Mouse (Mus musculus) ES-E14 (cell line): ENCODE measurements around the gene Gbp8. TPM values are rescaled to one million over a fixed set of nuclear protein-coding genes. Genes with fewer than 3 reads are reported as not detected.
"Not testable (repeated sequence)": the region's sequence is repeated elsewhere in the genome, so short reads cannot be mapped to it uniquely, and the experiment has no call there.

Experiments used
- DNase-seq: peaks from one replicate; pipeline ENCODE4 v3.0.0-alpha.2; 2013; ENCODE audit warnings: low read depth, low spot score
- H3K27ac ChIP-seq: 2 replicates; pipeline ENCODE4 v1.5.1; 2012; ENCODE audit warnings: low read depth, mild to moderate bottlenecking, low read length, moderate library complexity, mixed read lengths; ENCODE audit not compliant: poor library complexity, insufficient read depth, severe bottlenecking
- H3K36me3 ChIP-seq: 2 replicates; pipeline ENCODE4 v1.6.1; 2012; ENCODE audit warnings: mild to moderate bottlenecking, low read length, moderate library complexity, mixed read lengths; ENCODE audit not compliant: control insufficient read depth, poor library complexity, insufficient read depth, severe bottlenecking
- H3K4me1 ChIP-seq, 2 experiments: fragments of 150-350 bp in 1 of 2; sonication (generic) in 1 of 2; 2 replicates each; pipeline ENCODE4 v1.6.1; 2012; ENCODE audit warnings: low read length in 2 of 2, mild to moderate bottlenecking in 1 of 2, mixed read lengths in 1 of 2; ENCODE audit not compliant: control insufficient read depth in 2 of 2, insufficient read depth in 2 of 2, poor library complexity in 1 of 2
- H3K4me3 ChIP-seq, 2 experiments: fragments of 150-350 bp in 1 of 2; sonication (generic) in 1 of 2; 2 replicates each; pipeline ENCODE4 v1.5.1; 2012; ENCODE audit warnings: low read length in 2 of 2, low read depth in 1 of 2, mild to moderate bottlenecking in 1 of 2, mixed read lengths in 1 of 2; ENCODE audit not compliant: insufficient read depth in 1 of 2, poor library complexity in 1 of 2, severe bottlenecking in 1 of 2
- H3K9ac ChIP-seq: 2 replicates; pipeline ENCODE4 v1.6.1; 2012; ENCODE audit warnings: low read depth, mild to moderate bottlenecking, low read length, mixed read lengths; ENCODE audit not compliant: poor library complexity, insufficient read depth, severe bottlenecking
- H3K9me3 ChIP-seq: fragments of 150-350 bp; sonication (generic); 2 replicates; pipeline ENCODE4 v1.6.1; 2012; ENCODE audit warnings: low read depth, mild to moderate bottlenecking, low read length; ENCODE audit not compliant: control insufficient read depth, insufficient read depth
- CHD2 ChIP-seq: IDR thresholded peaks from 2 replicates; pipeline ENCODE4 v1.6.1; 2014; ENCODE audit warnings: mild to moderate bottlenecking, low read depth, low read length, inconsistent platforms
- HCFC1 ChIP-seq: IDR thresholded peaks from 2 replicates; pipeline ENCODE4 v1.6.1; 2012; ENCODE audit warnings: low read length, inconsistent platforms, borderline replicate concordance; ENCODE audit not compliant: insufficient read depth
- MAFK ChIP-seq: IDR thresholded peaks from 2 replicates; pipeline ENCODE4 v1.6.1; 2014; ENCODE audit warnings: mild to moderate bottlenecking, low read depth, low read length, inconsistent platforms; ENCODE audit not compliant: insufficient read depth
- ZC3H11A ChIP-seq: IDR thresholded peaks from 2 replicates; pipeline ENCODE4 v1.6.1; 2012; ENCODE audit warnings: low read depth, mild to moderate bottlenecking, inconsistent platforms, low read length, borderline replicate concordance
- ZNF384 ChIP-seq: IDR thresholded peaks from 2 replicates; pipeline ENCODE4 v1.6.1; 2012; ENCODE audit warnings: low read depth, low read length, inconsistent platforms
- in situ Hi-C, 2 experiments: fragments of 600-800 bp; cut with MboI; formaldehyde crosslinking; loops; one replicate each; pipeline ENCODE4 v1.15.1; 2025; ENCODE audit warnings: low sequenced_read_pairs in 2 of 2, inconsistent platforms in 1 of 2; ENCODE audit not compliant: unreplicated experiment in 2 of 2
- total RNA-seq: library from RNA; depleted of rRNA; stranded (reverse); fragments of 300-350 nt; gene quantifications from 2 replicates; pipeline ENCODE4 v1.2.3, GENCODE M21; 2012

Gbp8 gene
- total RNA-seq, 1 experiment = 0.22 TPM

DNA sequence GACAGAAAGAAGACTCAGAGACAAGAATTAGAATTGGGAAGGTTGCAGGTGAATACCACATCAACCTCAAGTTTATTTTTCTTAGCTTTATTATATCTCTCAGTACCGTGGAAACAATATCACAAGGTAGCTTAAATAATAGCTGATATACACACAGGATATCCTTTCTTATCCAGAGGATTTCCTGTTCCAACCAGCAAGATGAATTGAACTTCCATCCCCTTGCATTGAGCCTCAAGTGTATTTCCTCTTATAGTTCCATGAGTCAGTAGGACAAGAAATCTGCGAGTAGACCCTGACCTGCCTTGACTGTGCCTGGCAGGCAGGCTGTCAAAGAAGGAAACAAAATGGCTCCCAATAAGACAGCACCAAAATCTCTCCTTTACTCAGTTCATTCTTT lies 23.6 kb downstream of the Gbp8 start:
- in situ Hi-C loops = no loop called here
- H3K4me1 ChIP-seq = no peaks in the 10 kb centered on the region
- no peaks in the 10 kb centered on the region for H3K36me3 ChIP-seq
- no peak overlapping the region for H3K27ac ChIP-seq
- H3K9ac ChIP-seq = no peak overlapping the region
- no peak overlapping the region for H3K4me3 ChIP-seq
- no peak for DNase-seq
- TF ChIP-seq CHD2 (no peak), MAFK (no peak), HCFC1 (no peak), ZC3H11A (no peak), ZNF384 (no peak)
- H3K9me3 ChIP-seq = no peaks in the 10 kb centered on the region

DNA sequence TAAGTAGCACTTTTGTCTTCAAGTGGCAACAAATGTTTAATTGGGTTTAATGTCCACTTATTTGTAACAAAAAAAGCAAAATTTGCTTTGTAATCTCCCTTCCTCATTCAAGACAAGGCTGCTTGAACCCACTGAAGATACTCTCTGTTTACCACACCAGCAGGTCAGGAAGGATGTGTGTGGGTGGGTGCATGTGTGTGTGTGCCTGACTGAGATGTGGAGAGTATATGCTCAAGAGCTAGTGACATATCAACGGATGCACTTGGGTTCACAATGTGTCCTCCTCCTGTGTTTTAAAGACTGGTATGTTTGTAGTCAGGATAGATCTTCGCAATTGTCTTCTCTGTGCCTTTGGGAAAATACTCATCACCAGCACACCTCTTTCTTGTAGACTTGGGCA lies 24.6 kb downstream of the Gbp8 start:
- H3K27ac ChIP-seq = no peak overlapping the region
- in situ Hi-C loops = no loop called here
- no peaks in the 10 kb centered on the region for H3K4me1 ChIP-seq
- no peak overlapping the region for H3K4me3 ChIP-seq
- H3K9ac ChIP-seq = no peak overlapping the region
- DNase-seq = no peak
- H3K9me3 ChIP-seq = no peaks in the 10 kb centered on the region
- TF ChIP-seq ZC3H11A = no peak
- TF ChIP-seq ZNF384 = no peak
- no peak for TF ChIP-seq MAFK
- no peak for TF ChIP-seq CHD2
- TF ChIP-seq HCFC1 = no peak
- no peaks in the 10 kb centered on the region for H3K36me3 ChIP-seq

GRCm38 (mm10) chr5:105113656-105114055 lies 25.7 kb downstream of the Gbp8 start:
- in situ Hi-C loops = no loop called here
- no peak for DNase-seq
- Histone ChIP-seq H3K27ac (no peak overlapping the region), H3K4me1 (no peaks in the 10 kb centered on the region), H3K4me3 (no peak overlapping the region), H3K9me3 (no peaks in the 10 kb centered on the region), H3K9ac (no peak overlapping the region), H3K36me3 (no peaks in the 10 kb centered on the region)
- TF ChIP-seq CHD2 = no peak
- no peak for TF ChIP-seq HCFC1
- TF ChIP-seq ZNF384 = no peak
- TF ChIP-seq MAFK = no peak
- no peak for TF ChIP-seq ZC3H11A

GRCm38 (mm10) chr5:105110271-105110852 lies 29.0 kb downstream of the Gbp8 start:
- H3K27ac ChIP-seq, DNase-seq, H3K9me3 ChIP-seq, H3K36me3 ChIP-seq, H3K4me1 ChIP-seq, H3K4me3 ChIP-seq, H3K9ac ChIP-seq, in situ Hi-C loops: not testable (repeated sequence)

DNA sequence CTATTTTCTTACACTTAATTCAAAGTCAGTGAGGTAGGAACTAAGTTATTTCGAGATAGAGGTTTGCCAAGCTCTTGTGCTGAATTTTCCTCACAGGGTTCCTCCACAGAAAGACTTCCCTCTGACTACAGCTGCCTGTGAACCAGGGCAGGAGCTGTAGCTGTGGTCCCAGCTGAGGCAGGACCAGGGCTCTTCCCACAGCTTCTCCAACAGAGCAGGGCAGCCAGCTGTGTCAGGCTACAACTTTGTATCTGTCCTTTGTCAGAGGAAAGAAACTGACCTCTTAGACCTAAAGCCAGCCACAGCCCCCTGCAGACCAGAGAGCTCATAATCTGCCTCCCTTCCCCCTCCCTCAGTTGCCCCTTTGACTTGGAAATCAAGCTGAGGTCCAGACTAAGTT lies 29.6 kb downstream of the Gbp8 start:
- in situ Hi-C loops, DNase-seq, H3K9me3 ChIP-seq, H3K27ac ChIP-seq, H3K4me3 ChIP-seq, H3K4me1 ChIP-seq, H3K9ac ChIP-seq, H3K36me3 ChIP-seq: not testable (repeated sequence)

GRCm38 (mm10) chr5:105105689-105106088 lies 33.7 kb downstream of the Gbp8 start:
- H3K36me3 ChIP-seq, in situ Hi-C loops, H3K27ac ChIP-seq, H3K9me3 ChIP-seq, H3K4me1 ChIP-seq, H3K4me3 ChIP-seq, DNase-seq, H3K9ac ChIP-seq: not testable (repeated sequence)
